Mouse (Mus musculus): Measurements from ENCODE around the gene Epha3. TPM values are rescaled to one million over a fixed set of nuclear protein-coding genes. Genes with fewer than 3 reads are reported as not detected.

The Epha3 gene
- total RNA-seq, 2 experiments from 2014 or later = not detected

- no peak for ATAC-seq (replicated peaks; ENCODE audit: low FRiP score, poor library complexity, severe bottlenecking)
Observed at GRCm38 (mm10) chr16:63665897-63666464, 198.0 kb downstream of the Epha3 start.

- ATAC-seq (replicated peaks; ENCODE audit: low FRiP score, poor library complexity, severe bottlenecking) = no peak
Observed at GRCm38 (mm10) chr16:63658302-63658974, 205.5 kb downstream of the Epha3 start.

- ATAC-seq (replicated peaks; ENCODE audit: low FRiP score, poor library complexity, severe bottlenecking) = no peak
Observed at GRCm38 (mm10) chr16:63657743-63658142, 206.2 kb downstream of the Epha3 start.

DNA sequence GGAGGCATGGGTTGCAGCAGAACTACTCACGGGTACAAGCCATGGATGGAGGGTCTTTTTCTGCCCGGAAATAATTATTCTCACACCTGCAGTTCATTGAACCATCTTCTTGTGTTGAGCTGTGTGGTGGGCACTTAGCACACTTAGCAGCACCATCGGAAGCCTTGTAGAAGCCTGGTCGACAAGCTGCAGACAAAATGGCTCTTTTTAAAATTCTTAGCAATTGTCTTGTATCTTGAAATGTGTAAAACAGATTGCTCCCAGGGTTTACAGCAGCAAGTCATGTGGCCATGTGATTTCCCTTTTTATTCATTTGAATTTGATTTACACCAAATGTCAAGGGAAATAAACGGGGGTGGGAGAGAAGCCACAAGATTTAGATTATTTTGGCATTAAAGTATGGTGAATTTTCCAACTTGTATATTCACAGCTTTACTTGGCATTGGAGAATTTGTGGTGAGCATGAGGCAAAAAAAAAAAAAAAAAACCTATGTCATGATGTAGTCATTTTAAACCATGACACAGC is 210.5 kb downstream of the Epha3 start:
- no peak for ATAC-seq (replicated peaks; ENCODE audit: low FRiP score, poor library complexity, severe bottlenecking)

DNA sequence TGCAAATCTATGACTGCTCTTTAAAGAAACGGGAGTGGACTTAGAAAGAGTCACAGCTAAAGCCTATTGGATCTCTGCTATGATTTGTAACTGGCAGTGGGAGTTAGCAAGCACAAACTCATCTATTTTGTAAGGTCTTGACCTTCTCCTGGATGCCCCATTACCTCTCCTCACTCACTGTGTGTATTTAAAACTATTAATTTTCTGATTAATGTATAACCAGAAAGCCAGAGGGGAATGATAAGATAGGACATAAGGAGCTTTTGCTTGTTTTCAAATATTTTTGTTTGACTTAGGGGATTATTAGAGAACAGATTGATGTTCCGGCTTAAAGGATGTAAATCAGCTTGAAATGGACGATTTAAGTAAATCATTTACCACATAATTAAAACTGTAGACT is 213.2 kb downstream of the Epha3 start:
- no peak for ATAC-seq (replicated peaks; ENCODE audit: low FRiP score, poor library complexity, severe bottlenecking)

DNA sequence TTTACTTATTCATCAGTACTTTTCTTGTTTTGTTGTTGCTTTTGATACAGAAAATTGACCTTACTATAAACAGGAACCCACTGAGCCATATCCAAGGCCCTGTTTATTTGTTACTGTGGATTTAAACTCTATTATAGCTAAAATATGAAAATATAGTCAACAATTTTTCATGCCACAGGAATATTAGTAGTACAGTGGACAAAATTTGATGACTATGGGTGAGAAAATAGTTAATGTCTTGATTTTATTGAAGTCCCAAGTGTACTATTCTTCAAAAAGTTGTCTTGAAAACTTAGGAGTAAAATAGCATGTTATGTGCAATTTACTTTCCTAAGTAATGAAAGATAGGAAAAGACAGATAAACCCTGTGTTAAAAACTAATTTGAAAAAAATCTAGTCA is 217.4 kb downstream of the Epha3 start:
- no peak for ATAC-seq (replicated peaks; ENCODE audit: low FRiP score, poor library complexity, severe bottlenecking)

DNA sequence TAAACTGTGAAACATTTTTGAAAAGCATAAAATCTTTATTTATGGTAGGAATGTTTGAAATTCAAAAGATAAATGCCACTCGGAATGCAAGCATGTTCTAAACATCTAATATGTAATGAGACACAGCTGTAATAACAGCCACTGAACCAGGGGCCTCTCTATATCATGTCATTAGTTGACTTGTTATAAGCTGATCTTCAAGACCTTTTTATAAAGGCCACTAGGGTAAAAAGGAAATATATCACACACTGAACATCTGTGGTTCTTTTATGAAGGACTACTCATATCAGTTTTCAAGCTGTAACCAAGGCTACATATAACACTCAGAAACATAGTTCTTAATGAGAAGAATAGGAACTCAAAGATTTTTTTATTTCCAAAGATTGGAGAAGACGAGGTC is 221.3 kb downstream of the Epha3 start:
- ATAC-seq (replicated peaks; ENCODE audit: low FRiP score, poor library complexity, severe bottlenecking) = no peak

DNA sequence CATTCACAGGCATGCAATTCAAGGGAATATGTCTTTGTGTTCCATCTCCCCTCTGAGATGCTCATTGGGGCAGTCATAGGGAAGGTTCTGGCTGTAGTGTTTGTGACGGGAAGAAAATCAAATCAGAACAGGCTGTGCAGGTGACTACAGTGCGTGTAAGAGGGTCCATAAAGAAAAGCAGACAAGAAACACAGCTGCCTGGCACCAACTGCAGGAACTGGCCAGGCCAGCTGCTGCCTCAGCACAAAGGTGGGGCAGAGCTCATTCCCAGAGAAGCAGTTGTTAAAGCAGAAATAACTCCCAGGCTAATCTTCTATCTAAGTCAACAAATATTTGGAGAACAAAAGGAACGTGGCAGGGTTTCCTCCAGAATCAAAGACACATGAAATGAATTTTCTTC is 222.4 kb downstream of the Epha3 start:
- no peak for ATAC-seq (replicated peaks; ENCODE audit: low FRiP score, poor library complexity, severe bottlenecking)

GRCm38 (mm10) chr16:63638701-63639100 is 225.3 kb downstream of the Epha3 start:
- no peak for ATAC-seq (replicated peaks; ENCODE audit: low FRiP score, poor library complexity, severe bottlenecking)

DNA sequence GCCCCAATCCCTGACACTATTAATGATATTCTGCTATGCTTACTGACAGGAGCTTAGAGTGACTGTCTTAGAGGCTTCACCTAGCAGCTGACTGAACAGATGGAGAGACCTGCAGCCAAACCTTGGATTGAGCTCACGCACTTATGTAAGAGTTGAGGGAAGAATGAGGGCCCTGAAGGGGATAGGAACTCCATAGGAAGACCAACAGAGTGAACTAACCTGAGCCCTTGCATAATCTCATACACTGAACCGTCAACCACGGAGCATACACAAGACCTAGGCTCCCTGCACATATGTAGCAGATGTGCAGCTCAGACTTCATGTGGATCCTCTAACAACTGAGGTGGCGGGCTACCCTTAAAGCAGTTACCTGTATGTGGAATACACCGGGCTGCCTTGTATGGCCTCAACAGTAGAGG is 230.2 kb downstream of the Epha3 start:
- ATAC-seq (replicated peaks; ENCODE audit: low FRiP score, poor library complexity, severe bottlenecking) = no peak

GRCm38 (mm10) chr16:63625229-63625628 is 238.7 kb downstream of the Epha3 start:
- no peak for ATAC-seq (replicated peaks; ENCODE audit: low FRiP score, poor library complexity, severe bottlenecking)

DNA sequence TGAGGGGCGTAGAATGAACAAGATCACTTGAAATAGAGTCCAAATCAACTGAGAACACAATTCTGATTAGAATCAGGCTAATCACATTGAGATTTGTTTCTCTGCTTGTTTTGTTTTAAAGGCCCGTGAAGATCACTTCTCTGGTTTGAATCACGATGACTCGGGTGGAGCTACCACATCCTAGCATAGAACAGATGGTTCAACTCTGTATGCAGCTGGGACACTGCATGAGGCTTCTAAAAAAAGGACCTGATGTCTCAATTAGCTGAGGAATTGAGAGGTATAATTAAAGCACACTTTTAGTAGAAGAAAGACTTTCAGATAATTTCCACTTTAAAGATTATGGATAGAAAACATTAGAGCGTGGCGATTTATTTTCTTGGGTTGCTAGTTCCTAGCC is 242.1 kb downstream of the Epha3 start:
- no peak for ATAC-seq (replicated peaks; ENCODE audit: low FRiP score, poor library complexity, severe bottlenecking)

DNA sequence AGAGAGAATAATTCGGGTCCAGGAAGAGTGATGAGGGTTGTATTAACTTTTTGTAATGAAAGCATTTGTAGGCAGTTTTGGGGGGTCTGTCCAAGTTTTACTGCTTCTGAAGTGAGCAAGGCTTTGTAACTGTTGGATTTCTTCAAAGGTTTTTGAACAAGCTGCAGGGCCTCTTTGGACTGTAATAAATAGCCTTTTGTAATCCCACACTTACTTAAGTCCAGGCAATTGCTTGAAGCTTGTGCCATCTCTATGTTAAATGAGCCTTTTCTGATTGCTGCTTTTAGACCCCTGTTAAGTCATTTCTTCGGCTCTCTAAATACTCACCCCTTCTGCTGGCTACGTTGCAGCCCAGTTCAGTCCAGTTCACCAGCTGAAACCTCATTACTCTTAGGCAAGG is 248.6 kb downstream of the Epha3 start:
- no peak for ATAC-seq (replicated peaks; ENCODE audit: low FRiP score, poor library complexity, severe bottlenecking)

DNA sequence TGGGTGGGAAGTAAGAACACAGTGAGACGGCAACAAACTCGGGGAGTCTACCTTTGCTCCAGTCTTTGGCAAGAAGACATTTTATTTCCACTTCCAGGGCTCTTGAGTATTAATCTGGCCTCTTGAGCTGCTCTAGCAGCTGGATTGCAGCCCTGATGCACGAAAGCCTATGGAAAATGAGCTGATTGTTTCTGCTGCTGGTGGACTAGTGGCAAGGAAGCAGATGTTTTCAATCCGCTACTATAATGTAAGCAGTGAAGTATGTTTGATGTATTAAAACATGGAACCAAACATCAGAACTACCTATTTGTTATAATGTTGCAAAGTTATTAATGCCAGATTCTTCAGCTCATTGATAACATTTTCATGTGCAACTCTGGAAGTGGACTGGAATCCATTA is 251.0 kb downstream of the Epha3 start:
- no peak for ATAC-seq (replicated peaks; ENCODE audit: low FRiP score, poor library complexity, severe bottlenecking)

- no peak for ATAC-seq (replicated peaks; ENCODE audit: low FRiP score, poor library complexity, severe bottlenecking)
Observed at GRCm38 (mm10) chr16:63600229-63600628, 263.7 kb downstream of the Epha3 start.

GRCm38 (mm10) chr16:63594656-63595055 is 269.3 kb downstream of the Epha3 start:
- no peak for ATAC-seq (replicated peaks; ENCODE audit: low FRiP score, poor library complexity, severe bottlenecking)

- no peak for ATAC-seq (replicated peaks; ENCODE audit: low FRiP score, poor library complexity, severe bottlenecking)
Observed at GRCm38 (mm10) chr16:63569746-63570145, 294.2 kb downstream of the Epha3 start.

DNA sequence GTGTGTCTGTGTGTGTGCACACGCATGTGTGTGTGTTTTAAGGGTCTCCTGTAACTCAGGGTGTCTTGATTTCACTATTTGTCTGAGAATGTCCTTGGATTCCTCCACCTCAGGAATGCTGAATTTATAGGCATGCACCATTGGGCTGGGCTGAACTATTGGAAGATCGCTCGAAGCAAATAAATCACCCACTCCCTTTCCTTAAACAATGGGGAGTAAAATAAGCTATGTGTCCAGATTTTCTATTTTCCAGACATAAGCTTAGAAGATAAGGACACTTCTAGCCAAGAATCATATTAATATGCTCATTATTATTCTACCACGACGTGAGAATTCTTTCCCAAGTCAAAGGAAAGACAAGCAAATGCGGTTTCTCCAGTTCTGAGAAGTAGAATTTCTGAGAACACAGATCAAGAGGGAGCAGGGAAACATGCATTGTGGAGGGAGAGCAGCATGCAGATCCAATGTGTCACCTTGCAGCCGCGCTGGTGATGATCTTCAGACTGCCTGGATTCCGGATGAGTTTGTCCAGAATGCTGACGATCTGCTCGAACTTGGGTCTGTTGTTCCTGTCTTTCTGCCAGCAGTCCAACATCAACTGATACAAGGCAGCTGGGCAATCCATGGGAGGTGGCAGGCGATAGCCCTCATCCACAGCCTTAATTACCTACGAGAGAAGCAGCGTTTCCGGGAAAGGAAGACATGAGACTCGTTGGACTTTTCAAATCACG is 297.7 kb downstream of the Epha3 start:
- no peak for ATAC-seq (replicated peaks; ENCODE audit: low FRiP score, poor library complexity, severe bottlenecking)

- ATAC-seq (replicated peaks; ENCODE audit: low FRiP score, poor library complexity, severe bottlenecking) = no peak
Observed at GRCm38 (mm10) chr16:63556410-63557146, 307.4 kb downstream of the Epha3 start.

- ATAC-seq (replicated peaks; ENCODE audit: low FRiP score, poor library complexity, severe bottlenecking) = no peak
Observed at GRCm38 (mm10) chr16:63552531-63552930, 311.4 kb downstream of the Epha3 start.

Data from erythroblast, adult 5-6 weeks (primary cell).